Mouse (Mus musculus): ENCODE measurements around the gene Coq2. TPM values are rescaled to one million over a fixed set of nuclear protein-coding genes. Genes with fewer than 3 reads are reported as not detected.

Gene Coq2
- polyA plus RNA-seq, 1 experiment from 2014 or later = 61.8 TPM

GRCm38 (mm10) chr5:100702325-100702724, 27.4 kb upstream of the Coq2 start:
- Histone ChIP-seq H3K27me3 (replicated peaks; ENCODE audit: control insufficient read depth, insufficient read depth, low read length) (no peaks in the 10 kb centered on the region), H3K4me3 (ENCODE audit: low read depth, low read length) (no peak overlapping the region), H3K9ac (ENCODE audit: low read depth, low read length) (no peak overlapping the region), H3K4me2 (ENCODE audit: low read depth, low read length) (no peak overlapping the region), H3K4me1 (ENCODE audit: control insufficient read depth, insufficient read depth, low read length) (no peaks in the 10 kb centered on the region), H3K36me3 (ENCODE audit: control insufficient read depth, insufficient read depth, low read length) (no peaks in the 10 kb centered on the region), H3K27ac (replicated peaks; ENCODE audit: low read depth, low read length) (no peak overlapping the region), H3K9me3 (ENCODE audit: control insufficient read depth, low read length) (no peaks in the 10 kb centered on the region)
- no peak for DNase-seq (ENCODE audit: low spot score)
- WGBS = 86% methylated on average over 3 of the region's 3 CpGs
- ATAC-seq (ENCODE audit: low read depth) = no peak

GRCm38 (mm10) chr5:100700861-100701620, 26.1 kb upstream of the Coq2 start:
- no peak for DNase-seq (ENCODE audit: low spot score)
- no peak for ATAC-seq (ENCODE audit: low read depth)
- Histone ChIP-seq H3K9me3 (ENCODE audit: control insufficient read depth, low read length) (no peaks in the 10 kb centered on the region), H3K4me3 (ENCODE audit: low read depth, low read length) (no peak overlapping the region), H3K4me2 (ENCODE audit: low read depth, low read length) (no peak overlapping the region), H3K27ac (replicated peaks; ENCODE audit: low read depth, low read length) (no peak overlapping the region), H3K27me3 (replicated peaks; ENCODE audit: control insufficient read depth, insufficient read depth, low read length) (no peaks in the 10 kb centered on the region), H3K9ac (ENCODE audit: low read depth, low read length) (no peak overlapping the region), H3K4me1 (ENCODE audit: control insufficient read depth, insufficient read depth, low read length) (no peaks in the 10 kb centered on the region), H3K36me3 (ENCODE audit: control insufficient read depth, insufficient read depth, low read length) (no peaks in the 10 kb centered on the region)
- 82% methylated on average over 12 of the region's 13 CpGs for WGBS

- no peak overlapping the region for H3K27ac ChIP-seq (replicated peaks; ENCODE audit: low read depth, low read length)
- ATAC-seq (ENCODE audit: low read depth) = no peak
- no peak overlapping the region for H3K9ac ChIP-seq (ENCODE audit: low read depth, low read length)
- H3K27me3 ChIP-seq (replicated peaks; ENCODE audit: control insufficient read depth, insufficient read depth, low read length) = no peaks in the 10 kb centered on the region
- no peaks in the 10 kb centered on the region for H3K4me1 ChIP-seq (ENCODE audit: control insufficient read depth, insufficient read depth, low read length)
- H3K9me3 ChIP-seq (ENCODE audit: control insufficient read depth, low read length) = no peaks in the 10 kb centered on the region
- WGBS = 64% methylated on average over 2 of the region's 2 CpGs
- H3K4me3 ChIP-seq (ENCODE audit: low read depth, low read length) = no peak overlapping the region
- no peaks in the 10 kb centered on the region for H3K36me3 ChIP-seq (ENCODE audit: control insufficient read depth, insufficient read depth, low read length)
- DNase-seq (ENCODE audit: low spot score) = no peak
- H3K4me2 ChIP-seq (ENCODE audit: low read depth, low read length) = no peak overlapping the region
Measured at GRCm38 (mm10) chr5:100697886-100698285, 22.9 kb upstream of the Coq2 start.

GRCm38 (mm10) chr5:100697398-100697797, 22.5 kb upstream of the Coq2 start:
- Histone ChIP-seq H3K9ac (ENCODE audit: low read depth, low read length) (no peak overlapping the region), H3K9me3 (ENCODE audit: control insufficient read depth, low read length) (no peaks in the 10 kb centered on the region), H3K4me3 (ENCODE audit: low read depth, low read length) (no peak overlapping the region), H3K27ac (replicated peaks; ENCODE audit: low read depth, low read length) (no peak overlapping the region), H3K36me3 (ENCODE audit: control insufficient read depth, insufficient read depth, low read length) (no peaks in the 10 kb centered on the region), H3K4me2 (ENCODE audit: low read depth, low read length) (no peak overlapping the region), H3K27me3 (replicated peaks; ENCODE audit: control insufficient read depth, insufficient read depth, low read length) (no peaks in the 10 kb centered on the region), H3K4me1 (ENCODE audit: control insufficient read depth, insufficient read depth, low read length) (no peaks in the 10 kb centered on the region)
- ATAC-seq (ENCODE audit: low read depth) = no peak
- no peak for DNase-seq (ENCODE audit: low spot score)
- 78% methylated on average over 2 of the region's 2 CpGs for WGBS

- Histone ChIP-seq H3K4me2 (ENCODE audit: low read depth, low read length) (no peak overlapping the region), H3K36me3 (ENCODE audit: control insufficient read depth, insufficient read depth, low read length) (no peaks in the 10 kb centered on the region), H3K9me3 (ENCODE audit: control insufficient read depth, low read length) (no peaks in the 10 kb centered on the region), H3K4me1 (ENCODE audit: control insufficient read depth, insufficient read depth, low read length) (no peaks in the 10 kb centered on the region), H3K27ac (replicated peaks; ENCODE audit: low read depth, low read length) (no peak overlapping the region), H3K9ac (ENCODE audit: low read depth, low read length) (no peak overlapping the region), H3K4me3 (ENCODE audit: low read depth, low read length) (no peak overlapping the region), H3K27me3 (replicated peaks; ENCODE audit: control insufficient read depth, insufficient read depth, low read length) (no peaks in the 10 kb centered on the region)
- ATAC-seq (ENCODE audit: low read depth) (no peak), DNase-seq (ENCODE audit: low spot score) (no peak)
- 72% methylated on average over 4 of the region's 4 CpGs for WGBS
Measured at GRCm38 (mm10) chr5:100685631-100686030, 10.7 kb upstream of the Coq2 start.

- Histone ChIP-seq H3K27me3 (replicated peaks; ENCODE audit: control insufficient read depth, insufficient read depth, low read length) (no peaks in the 10 kb centered on the region), H3K4me2 (ENCODE audit: low read depth, low read length) (no peak overlapping the region), H3K4me3 (ENCODE audit: low read depth, low read length) (no peak overlapping the region), H3K4me1 (ENCODE audit: control insufficient read depth, insufficient read depth, low read length) (no peaks in the 10 kb centered on the region), H3K9me3 (ENCODE audit: control insufficient read depth, low read length) (no peaks in the 10 kb centered on the region), H3K36me3 (ENCODE audit: control insufficient read depth, insufficient read depth, low read length) (no peaks in the 10 kb centered on the region), H3K9ac (ENCODE audit: low read depth, low read length) (no peak overlapping the region), H3K27ac (replicated peaks; ENCODE audit: low read depth, low read length) (no peak overlapping the region)
- ATAC-seq (ENCODE audit: low read depth) (no peak), DNase-seq (ENCODE audit: low spot score) (no peak)
- 75% methylated on average over 6 of the region's 6 CpGs for WGBS
Measured at GRCm38 (mm10) chr5:100680542-100680933, 5.6 kb upstream of the Coq2 start.

- Histone ChIP-seq H3K36me3 (ENCODE audit: control insufficient read depth, insufficient read depth, low read length) (no peaks in the 10 kb centered on the region), H3K9me3 (ENCODE audit: control insufficient read depth, low read length) (no peaks in the 10 kb centered on the region), H3K27ac (replicated peaks; ENCODE audit: low read depth, low read length) (no peak overlapping the region), H3K4me2 (ENCODE audit: low read depth, low read length) (no peak overlapping the region), H3K4me3 (ENCODE audit: low read depth, low read length) (no peak overlapping the region), H3K4me1 (ENCODE audit: control insufficient read depth, insufficient read depth, low read length) (no peaks in the 10 kb centered on the region), H3K27me3 (replicated peaks; ENCODE audit: control insufficient read depth, insufficient read depth, low read length) (no peaks in the 10 kb centered on the region), H3K9ac (ENCODE audit: low read depth, low read length) (no peak overlapping the region)
- DNase-seq (ENCODE audit: low spot score) = no peak
- WGBS = 70% methylated on average over 18 of the region's 18 CpGs
- no peak for ATAC-seq (ENCODE audit: low read depth)
Measured at GRCm38 (mm10) chr5:100679911-100680541, 5.1 kb upstream of the Coq2 start.

- H3K4me3 ChIP-seq (ENCODE audit: low read depth, low read length) = peak overlapping the region; percentile 66
- peak; percentile 90 for DNase-seq (ENCODE audit: low spot score)
- H3K27me3 ChIP-seq (replicated peaks; ENCODE audit: control insufficient read depth, insufficient read depth, low read length) = no peaks in the 10 kb centered on the region
- peaks cover 11% of the 10 kb centered on the region for H3K4me1 ChIP-seq (ENCODE audit: control insufficient read depth, insufficient read depth, low read length)
- peak; percentile 98 for ATAC-seq (ENCODE audit: low read depth)
- no peaks in the 10 kb centered on the region for H3K9me3 ChIP-seq (ENCODE audit: control insufficient read depth, low read length)
- 0 out of 2 replicates have a peak, but pooled peaks cover 8% of the 10 kb centered on the region for H3K36me3 ChIP-seq (ENCODE audit: control insufficient read depth, insufficient read depth, low read length)
- H3K9ac ChIP-seq (ENCODE audit: low read depth, low read length) = peak overlapping the region; percentile 91
- H3K4me2 ChIP-seq (ENCODE audit: low read depth, low read length) = peak overlapping the region; percentile 69
- peak overlapping the region; percentile 69 for H3K27ac ChIP-seq (replicated peaks; ENCODE audit: low read depth, low read length)
- WGBS = under 1% methylated on average over 45 of the region's 71 CpGs
Measured at GRCm38 (mm10) chr5:100673745-100674486, 1.0 kb downstream of the Coq2 start.
